Mouse (Mus musculus) stomach, embryonic 16.5 days (tissue): ENCODE results near the gene Keap1. TPM values are rescaled to one million over a fixed set of nuclear protein-coding genes. Genes with fewer than 3 reads are reported as not detected.
A peak's percentile ranks its signal among the peaks of the same experiment; 100 is the strongest.

Experiments
- ATAC-seq: fragments of 200-750 bp; cut with Nextera tagmentation; 2 replicates; pipeline ENCODE4 v1.8.0; 2017; ENCODE audit warnings: moderate number of reproducible peaks, moderate TSS enrichment; ENCODE audit not compliant: insufficient read depth, low FRiP score
- H3K27ac ChIP-seq: fragments of 300-500 bp; sonication (generic); 2 replicates; pipeline ENCODE4 v1.5.1; 2014; ENCODE audit warnings: low read length
- H3K27me3 ChIP-seq: fragments of 300-500 bp; sonication (generic); 2 replicates; pipeline ENCODE4 v1.6.1; 2014; ENCODE audit warnings: low read length, control low read depth, mixed read lengths; ENCODE audit not compliant: control insufficient read depth, insufficient read depth
- H3K36me3 ChIP-seq: fragments of 300-500 bp; sonication (generic); 2 replicates; pipeline ENCODE4 v1.6.1; 2014; ENCODE audit warnings: low read length; ENCODE audit not compliant: control insufficient read depth, insufficient read depth
- H3K4me1 ChIP-seq: fragments of 300-500 bp; sonication (generic); 2 replicates; pipeline ENCODE4 v1.6.1; 2014; ENCODE audit warnings: low read length, control low read depth, mixed read lengths; ENCODE audit not compliant: control insufficient read depth, insufficient read depth
- H3K4me2 ChIP-seq: fragments of 300-500 bp; sonication (generic); 2 replicates; pipeline ENCODE4 v1.6.1; 2014; ENCODE audit warnings: low read depth, low read length, mixed read lengths
- H3K4me3 ChIP-seq: fragments of 300-500 bp; sonication (generic); replicated peaks from 2 replicates; pipeline ENCODE4 v1.5.1; 2014; ENCODE audit warnings: mild to moderate bottlenecking, low read length
- H3K9ac ChIP-seq: fragments of 300-500 bp; sonication (generic); 2 replicates; pipeline ENCODE4 v1.6.1; 2014; ENCODE audit warnings: low read length
- H3K9me3 ChIP-seq: fragments of 300-500 bp; sonication (generic); replicated peaks from 2 replicates; pipeline ENCODE4 v1.6.1; 2016; ENCODE audit warnings: low read length, control low read depth; ENCODE audit not compliant: control insufficient read depth
- WGBS: fragments of 180-500 bp; shearing (Covaris S2); extraction: QIAGEN DNeasy Blood & Tissue Kit; methylation state at CpG from one replicate; pipeline ENCODE4 v1.1.7; 2014; 5-methylcytosine and 5-hydroxymethylcytosine counted together
- polyA plus RNA-seq: library from polyadenylated mRNA; unstranded; fragments of >200 nt; fragmentation: Nextera tagmentation; extraction: Ambion mirVana; gene quantifications from 2 replicates; pipeline ENCODE4 v1.2.1, GENCODE M21; 2015

The Keap1 gene
- polyA plus RNA-seq, 1 experiment from 2014 or later: 52.5 TPM

DNA sequence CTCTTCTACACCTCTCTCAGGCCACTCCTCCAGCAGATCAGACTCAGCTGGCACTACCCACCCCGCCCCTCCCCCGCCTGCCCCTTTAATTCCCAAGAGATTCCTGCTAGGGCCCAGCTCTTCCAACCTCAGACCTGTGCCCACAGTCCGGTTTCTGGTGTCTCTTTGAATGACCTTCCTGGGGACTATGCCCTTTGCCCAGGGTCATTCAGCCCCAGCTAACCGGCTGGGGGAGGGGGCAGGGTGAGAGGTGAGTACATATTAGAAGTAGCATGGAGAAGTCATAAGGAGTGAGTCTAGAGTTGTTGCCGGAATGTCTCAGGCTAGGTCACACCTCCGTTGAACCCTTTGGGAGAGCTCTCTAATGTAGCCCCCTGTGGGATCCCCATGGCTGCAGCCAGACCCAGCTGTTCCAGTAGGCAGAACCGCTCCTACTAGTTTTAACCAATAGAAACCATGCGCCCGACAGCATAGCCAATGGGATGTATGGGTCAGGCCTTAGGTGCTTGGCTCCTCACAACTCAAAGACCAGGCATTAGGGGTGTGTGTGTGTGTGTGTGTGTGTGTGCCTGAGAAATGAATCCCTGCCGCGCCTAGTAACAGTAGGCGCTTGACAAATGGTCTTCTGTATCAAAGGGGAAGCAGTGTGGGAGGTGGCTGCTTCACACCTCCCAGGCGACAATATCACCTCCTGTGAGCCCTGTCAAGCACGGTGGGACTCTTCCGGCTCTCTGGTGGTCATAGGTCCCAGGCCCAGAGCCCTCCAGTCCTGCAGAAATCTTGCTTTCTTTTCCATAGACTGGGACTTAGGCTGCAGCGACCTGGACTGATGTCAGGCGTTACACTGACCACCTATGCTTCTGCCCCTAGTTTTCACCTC lies 10.7 kb upstream of the Keap1 start:
- WGBS: 22% methylated on average over 17 of the region's 17 CpGs
- H3K27me3 ChIP-seq: peaks cover 44% of the 10 kb centered on the region
- H3K4me3 ChIP-seq: no peak overlapping the region
- peaks cover 6% of the 10 kb centered on the region; the same call in 1 of the 2 replicates for H3K4me1 ChIP-seq
- no peaks in the 10 kb centered on the region for H3K36me3 ChIP-seq
- peak; percentile 52; the same call in 1 of the 2 replicates for ATAC-seq
- H3K27ac ChIP-seq: peak overlapping the region; percentile 82
- no peaks in the 10 kb centered on the region for H3K9me3 ChIP-seq
- no peak overlapping the region for H3K9ac ChIP-seq
- no peak overlapping the region for H3K4me2 ChIP-seq

DNA sequence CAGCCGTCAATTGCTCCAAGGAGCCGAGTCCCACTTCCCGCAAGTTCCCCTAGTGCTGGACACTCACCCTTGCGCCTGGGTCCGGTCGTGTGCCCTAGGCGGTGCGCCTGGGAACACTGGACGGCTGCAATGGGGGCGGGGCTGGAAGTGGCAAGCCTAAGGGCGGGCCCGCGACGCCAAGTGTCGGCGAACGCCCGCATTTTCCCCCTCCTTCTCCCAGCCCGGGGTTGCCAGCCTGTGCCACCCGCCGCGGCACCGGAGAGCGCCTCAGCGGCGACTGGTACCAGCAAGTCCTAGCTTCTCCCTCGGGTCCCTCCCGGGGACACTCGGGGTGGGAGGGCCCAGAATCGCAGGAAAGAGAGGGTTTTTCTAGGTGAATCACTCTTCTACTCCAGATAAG lies 9.2 kb upstream of the Keap1 start, which contains the start of gene S1pr5:
Gene S1pr5 (minus strand): TSS at position 118 of the 400 bp plus-strand sequence.
- H3K27me3 ChIP-seq: peaks cover 60% of the 10 kb centered on the region

DNA sequence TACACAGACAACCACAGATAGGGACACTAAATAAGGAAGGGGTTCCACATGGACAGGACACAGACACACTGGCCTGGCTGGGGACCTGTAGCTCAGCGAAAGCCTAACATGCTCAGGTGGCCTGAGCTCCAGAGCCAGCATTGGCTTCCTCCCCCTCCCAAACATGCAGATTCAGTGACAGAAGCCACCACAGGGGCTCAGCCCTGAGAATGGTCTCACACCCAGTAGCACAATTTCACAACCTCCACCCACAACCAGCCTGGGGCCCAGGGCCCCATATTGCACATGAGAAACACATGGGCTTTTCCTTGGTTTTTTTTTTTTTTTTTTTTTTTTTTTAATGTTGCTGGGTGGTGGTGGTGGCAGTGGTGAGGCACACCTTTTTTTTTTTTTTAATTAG lies 7.2 kb upstream of the Keap1 start:
- Histone ChIP-seq H3K27ac (no peak overlapping the region), H3K36me3 (no peaks in the 10 kb centered on the region), H3K4me1 (peaks cover 15% of the 10 kb centered on the region), H3K9ac (no peak overlapping the region), H3K27me3 (peaks cover 67% of the 10 kb centered on the region), H3K4me3 (no peak overlapping the region), H3K4me2 (no peak overlapping the region), H3K9me3 (0 out of 2 replicates have a peak, but pooled peaks cover 5% of the 10 kb centered on the region)
- 93% methylated on average over 1 of the region's 1 CpGs for WGBS
- no peak for ATAC-seq

More for the DNA sequence above, 9.2 kb upstream of the Keap1 start, which contains the start of gene S1pr5:
- peak within 1 kb of the TSS; percentile 46 for H3K4me2 ChIP-seq
- H3K4me3 ChIP-seq: peak within 1 kb of the TSS; percentile 36
- ATAC-seq: peak; percentile 20; the same call in 1 of the 2 replicates
- no peaks in the 10 kb centered on the region for H3K9me3 ChIP-seq
- no peaks in the 10 kb centered on the region for H3K36me3 ChIP-seq
- peak within 1 kb of the TSS; percentile 54 for H3K9ac ChIP-seq
- peaks cover 15% of the 10 kb centered on the region for H3K4me1 ChIP-seq
- peak within 1 kb of the TSS; percentile 50; the same call in 1 of the 2 replicates for H3K27ac ChIP-seq
- 2% methylated on average over 30 of the region's 30 CpGs for WGBS

DNA sequence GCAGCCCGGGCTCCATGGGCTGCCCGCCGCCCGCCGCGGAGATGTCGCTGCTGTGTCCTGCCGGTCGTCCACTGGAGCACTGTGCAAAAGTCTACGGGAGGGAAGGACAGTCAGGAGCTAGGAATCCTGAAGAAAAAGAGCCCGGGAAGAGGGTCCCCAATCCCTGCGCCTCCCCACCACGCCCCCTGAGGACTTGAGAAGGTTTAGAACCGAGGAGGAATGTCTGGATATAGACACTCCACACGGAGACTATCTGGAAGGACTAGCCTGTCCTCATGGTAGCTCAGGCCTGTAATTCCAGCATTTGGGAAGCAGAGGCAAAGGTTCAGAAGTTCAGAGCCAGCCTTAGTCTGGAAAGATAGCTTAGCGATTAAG lies 5.9 kb upstream of the Keap1 start:
- H3K9me3 ChIP-seq: 0 out of 2 replicates have a peak, but pooled peaks cover 5% of the 10 kb centered on the region
- H3K4me1 ChIP-seq: peaks cover 15% of the 10 kb centered on the region
- H3K27ac ChIP-seq: no peak overlapping the region
- no peaks in the 10 kb centered on the region for H3K36me3 ChIP-seq
- peaks cover 62% of the 10 kb centered on the region for H3K27me3 ChIP-seq
- ATAC-seq: no peak
- H3K4me2 ChIP-seq: peak overlapping the region; percentile 61
- peak overlapping the region; percentile 41 for H3K4me3 ChIP-seq
- 3% methylated on average over 16 of the region's 16 CpGs for WGBS
- H3K9ac ChIP-seq: peak overlapping the region; percentile 52

DNA sequence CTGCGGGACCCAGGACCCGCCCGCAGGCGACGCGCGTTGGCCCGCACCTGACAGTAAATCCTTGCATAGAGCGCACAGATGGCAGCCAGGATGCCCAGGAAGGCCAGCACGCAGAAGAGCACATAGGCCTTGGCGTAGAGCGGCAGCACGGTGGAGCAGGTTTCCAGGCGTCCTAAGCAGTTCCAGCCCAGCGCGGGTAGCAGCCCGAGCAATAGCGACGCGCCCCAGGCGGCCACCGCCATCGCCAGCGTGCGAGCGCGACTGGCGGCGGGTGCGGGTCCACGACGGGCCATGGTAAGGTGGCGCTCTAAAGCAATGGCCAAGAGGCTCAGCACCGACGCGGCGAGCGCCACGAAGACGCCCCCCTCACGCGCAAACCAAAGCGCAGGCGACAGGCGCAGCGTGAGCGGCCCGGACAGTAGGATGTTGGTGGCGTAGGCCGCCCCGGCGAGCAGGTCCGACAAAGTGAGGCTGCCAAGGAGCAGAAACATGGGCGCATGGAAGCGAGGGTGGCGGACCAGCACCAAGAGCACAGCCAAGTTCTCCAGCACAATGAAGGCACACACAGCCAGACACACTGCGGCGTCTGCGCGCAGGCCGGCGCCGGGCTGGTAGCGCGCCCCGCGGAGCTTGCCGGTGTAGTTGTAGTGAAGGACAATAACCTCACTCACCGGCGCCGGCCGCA lies 5.4 kb upstream of the Keap1 start:
- peak overlapping the region; percentile 41 for H3K4me3 ChIP-seq
- H3K27ac ChIP-seq: no peak overlapping the region
- WGBS: under 1% methylated on average over 72 of the region's 72 CpGs
- peak; percentile 26; the same call in 1 of the 2 replicates for ATAC-seq
- peaks cover 17% of the 10 kb centered on the region for H3K4me1 ChIP-seq
- H3K36me3 ChIP-seq: no peaks in the 10 kb centered on the region
- peak overlapping the region; percentile 52 for H3K9ac ChIP-seq
- H3K4me2 ChIP-seq: peak overlapping the region; percentile 61
- peaks cover 61% of the 10 kb centered on the region for H3K27me3 ChIP-seq
- 0 out of 2 replicates have a peak, but pooled peaks cover 5% of the 10 kb centered on the region for H3K9me3 ChIP-seq

DNA sequence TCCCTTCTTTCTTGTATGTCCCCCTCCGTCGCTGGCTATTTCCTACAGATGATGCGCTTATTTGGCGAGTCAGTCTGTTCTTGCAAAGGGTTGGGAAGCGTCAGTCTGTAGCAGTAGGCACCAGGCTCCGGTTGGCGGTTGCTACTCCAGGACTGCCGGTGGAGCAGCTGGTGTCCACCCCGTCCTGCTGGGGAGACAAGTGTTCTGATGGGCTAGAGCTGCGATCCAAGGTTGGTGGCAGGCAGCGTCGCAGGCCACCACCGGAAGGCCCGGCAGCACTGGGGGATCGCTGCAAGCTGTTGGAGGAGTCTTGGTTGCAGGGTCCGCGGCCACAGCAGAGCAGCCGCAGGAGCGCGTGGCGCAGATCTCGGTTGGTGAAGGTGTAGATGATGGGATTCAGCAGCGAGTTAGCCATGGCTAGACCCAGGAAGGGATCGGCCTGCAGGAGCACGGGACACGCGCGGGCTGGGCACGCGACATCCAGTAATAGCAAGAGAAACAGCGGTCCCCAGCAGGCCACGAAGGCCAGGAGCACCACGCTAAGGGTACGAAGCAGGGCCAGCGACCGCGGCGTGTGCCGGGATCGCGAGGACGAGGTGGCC lies 4.8 kb upstream of the Keap1 start:
- 11% methylated on average over 42 of the region's 42 CpGs for WGBS
- 0 out of 2 replicates have a peak, but pooled peaks cover 5% of the 10 kb centered on the region for H3K9me3 ChIP-seq
- peak overlapping the region; percentile 52 for H3K9ac ChIP-seq
- H3K36me3 ChIP-seq: no peaks in the 10 kb centered on the region
- H3K4me2 ChIP-seq: peak overlapping the region; percentile 61
- peaks cover 19% of the 10 kb centered on the region for H3K4me1 ChIP-seq
- H3K27ac ChIP-seq: no peak overlapping the region
- no peak for ATAC-seq
- peaks cover 54% of the 10 kb centered on the region for H3K27me3 ChIP-seq
- peak overlapping the region; percentile 41 for H3K4me3 ChIP-seq

DNA sequence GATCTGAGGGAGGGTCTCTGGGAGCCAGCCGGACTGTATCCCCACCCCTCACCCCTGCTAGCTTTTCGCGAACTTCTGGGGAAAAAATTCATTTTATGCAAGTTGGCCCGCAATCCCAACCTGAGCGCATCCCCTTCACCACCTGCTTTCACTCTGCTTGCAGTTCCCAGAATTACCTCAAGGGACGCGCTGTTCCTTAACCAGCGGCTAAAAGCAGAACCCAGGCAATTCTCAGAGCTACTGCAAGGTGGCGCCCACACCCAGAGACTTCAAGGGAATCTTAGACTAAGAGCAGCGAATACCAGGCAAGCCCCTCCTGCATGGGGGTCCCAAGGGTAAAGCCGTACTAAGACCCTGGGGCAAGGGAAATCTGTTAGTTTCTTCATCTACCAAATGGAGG lies 2.2 kb upstream of the Keap1 start:
- 7% methylated on average over 11 of the region's 11 CpGs for WGBS
- peaks cover 37% of the 10 kb centered on the region for H3K27me3 ChIP-seq
- no peak for ATAC-seq

DNA sequence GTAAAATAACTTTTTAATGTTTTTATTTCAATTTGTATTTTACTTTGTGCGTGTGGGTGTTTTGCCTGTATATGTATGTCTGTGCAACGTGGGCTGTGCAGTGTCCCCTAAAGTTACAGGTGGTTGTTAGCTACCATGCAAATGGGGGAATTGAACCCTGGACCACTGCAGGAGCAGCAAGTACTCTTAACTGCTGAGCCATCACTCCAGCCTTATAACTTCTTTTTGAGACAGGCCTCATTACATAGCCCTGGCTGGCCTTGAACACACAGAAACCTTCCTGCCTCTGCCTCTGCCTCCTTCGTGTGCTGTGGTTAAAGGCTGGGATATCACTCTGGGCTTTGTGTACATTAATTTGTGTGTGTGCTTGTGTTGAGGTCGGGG lies 296 bp upstream of the Keap1 start:
- 0 out of 2 replicates have a peak, but pooled peaks cover 5% of the 10 kb centered on the region for H3K9me3 ChIP-seq
- peaks cover 18% of the 10 kb centered on the region for H3K27me3 ChIP-seq
- WGBS: 40% methylated on average over 4 of the region's 4 CpGs
- peak overlapping the region; percentile 91 for H3K4me3 ChIP-seq
- no peak for ATAC-seq
- H3K27ac ChIP-seq: peak overlapping the region; percentile 93
- peak overlapping the region; percentile 85 for H3K4me2 ChIP-seq
- H3K36me3 ChIP-seq: no peaks in the 10 kb centered on the region
- peaks cover 23% of the 10 kb centered on the region for H3K4me1 ChIP-seq
- peak overlapping the region; percentile 98 for H3K9ac ChIP-seq

More for the DNA sequence above, 2.2 kb upstream of the Keap1 start:
- no peak overlapping the region for H3K4me3 ChIP-seq
- no peak overlapping the region for H3K9ac ChIP-seq
- 0 out of 2 replicates have a peak, but pooled peaks cover 5% of the 10 kb centered on the region for H3K9me3 ChIP-seq
- no peaks in the 10 kb centered on the region for H3K36me3 ChIP-seq
- no peak overlapping the region for H3K4me2 ChIP-seq
- peaks cover 31% of the 10 kb centered on the region for H3K4me1 ChIP-seq
- H3K27ac ChIP-seq: no peak overlapping the region
